Mouse (Mus musculus): ENCODE data around the gene Meis3. TPM values are rescaled to one million over a fixed set of nuclear protein-coding genes. Genes with fewer than 3 reads are reported as not detected.

Meis3 gene
- polyA plus RNA-seq, 1 experiment from 2014 or later, result 18.2 TPM

- H3K27me3 ChIP-seq (replicated peaks), result no peaks in the 10 kb centered on the region
- WGBS, result 79% methylated on average over 5 of the region's 5 CpGs
- no peak overlapping the region for H3K9ac ChIP-seq
- no peaks in the 10 kb centered on the region for H3K9me3 ChIP-seq (replicated peaks)
- H3K4me3 ChIP-seq, result no peak overlapping the region
- ATAC-seq (ENCODE audit: insufficient number of reproducible peaks, low FRiP score), result no peak
- peaks cover 59% of the 10 kb centered on the region for H3K36me3 ChIP-seq
- H3K4me2 ChIP-seq, result no peak overlapping the region
- H3K27ac ChIP-seq (ENCODE audit: poor library complexity, severe bottlenecking), result no peak overlapping the region
- H3K4me1 ChIP-seq (replicated peaks), result no peaks in the 10 kb centered on the region
These were observed 22.3 kb downstream of the Meis3 start for GRCm38 (mm10) chr7:16197166-16197565.

GRCm38 (mm10) chr7:16198540-16198939, 23.6 kb downstream of the Meis3 start:
- 77% methylated on average over 11 of the region's 11 CpGs for WGBS
- Histone ChIP-seq H3K4me1 (replicated peaks) (no peaks in the 10 kb centered on the region), H3K4me2 (no peak overlapping the region), H3K4me3 (no peak overlapping the region), H3K27me3 (replicated peaks) (no peaks in the 10 kb centered on the region), H3K9me3 (replicated peaks) (no peaks in the 10 kb centered on the region), H3K9ac (no peak overlapping the region), H3K36me3 (peaks cover 73% of the 10 kb centered on the region), H3K27ac (ENCODE audit: poor library complexity, severe bottlenecking) (no peak overlapping the region)
- no peak for ATAC-seq (ENCODE audit: insufficient number of reproducible peaks, low FRiP score)

GRCm38 (mm10) chr7:16201136-16201535, 26.2 kb downstream of the Meis3 start:
- Histone ChIP-seq H3K27me3 (replicated peaks) (no peaks in the 10 kb centered on the region), H3K4me1 (replicated peaks) (no peaks in the 10 kb centered on the region), H3K9ac (no peak overlapping the region), H3K36me3 (peaks cover 92% of the 10 kb centered on the region), H3K9me3 (replicated peaks) (no peaks in the 10 kb centered on the region), H3K4me3 (no peak overlapping the region), H3K27ac (ENCODE audit: poor library complexity, severe bottlenecking) (no peak overlapping the region), H3K4me2 (no peak overlapping the region)
- 77% methylated on average over 6 of the region's 6 CpGs for WGBS
- ATAC-seq (ENCODE audit: insufficient number of reproducible peaks, low FRiP score), result no peak

- ATAC-seq (ENCODE audit: insufficient number of reproducible peaks, low FRiP score), result no peak
- H3K9ac ChIP-seq, result no peak overlapping the region
- no peak overlapping the region for H3K4me3 ChIP-seq
- no peak overlapping the region for H3K4me2 ChIP-seq
- H3K4me1 ChIP-seq (replicated peaks), result no peaks in the 10 kb centered on the region
- no peaks in the 10 kb centered on the region for H3K9me3 ChIP-seq (replicated peaks)
- H3K36me3 ChIP-seq, result peaks cover 95% of the 10 kb centered on the region
- WGBS, result 80% methylated on average over 15 of the region's 15 CpGs
- no peak overlapping the region for H3K27ac ChIP-seq (ENCODE audit: poor library complexity, severe bottlenecking)
- no peaks in the 10 kb centered on the region for H3K27me3 ChIP-seq (replicated peaks)
These were observed 28.0 kb downstream of the Meis3 start for GRCm38 (mm10) chr7:16202756-16203504.

GRCm38 (mm10) chr7:16203505-16203903, 28.6 kb downstream of the Meis3 start:
- no peaks in the 10 kb centered on the region for H3K4me1 ChIP-seq (replicated peaks)

GRCm38 (mm10) chr7:16204791-16205190, 29.9 kb downstream of the Meis3 start:
- Histone ChIP-seq H3K36me3 (peaks cover 84% of the 10 kb centered on the region), H3K4me3 (no peak overlapping the region), H3K9ac (no peak overlapping the region), H3K4me1 (replicated peaks) (no peaks in the 10 kb centered on the region), H3K9me3 (replicated peaks) (no peaks in the 10 kb centered on the region), H3K4me2 (no peak overlapping the region), H3K27ac (ENCODE audit: poor library complexity, severe bottlenecking) (no peak overlapping the region), H3K27me3 (replicated peaks) (no peaks in the 10 kb centered on the region)
- WGBS, result 83% methylated on average over 9 of the region's 9 CpGs
- no peak for ATAC-seq (ENCODE audit: insufficient number of reproducible peaks, low FRiP score)

More at GRCm38 (mm10) chr7:16203505-16203903, 28.6 kb downstream of the Meis3 start:
- H3K9me3 ChIP-seq (replicated peaks), result no peaks in the 10 kb centered on the region
- H3K4me2 ChIP-seq, result no peak overlapping the region
- ATAC-seq (ENCODE audit: insufficient number of reproducible peaks, low FRiP score), result no peak
- H3K9ac ChIP-seq, result no peak overlapping the region
- no peak overlapping the region for H3K4me3 ChIP-seq
- 94% methylated on average over 13 of the region's 13 CpGs for WGBS
- no peaks in the 10 kb centered on the region for H3K27me3 ChIP-seq (replicated peaks)
- H3K36me3 ChIP-seq, result peaks cover 90% of the 10 kb centered on the region
- H3K27ac ChIP-seq (ENCODE audit: poor library complexity, severe bottlenecking), result no peak overlapping the region

GRCm38 (mm10) chr7:16207076-16207475, 32.2 kb downstream of the Meis3 start:
- no peak overlapping the region for H3K9ac ChIP-seq
- H3K36me3 ChIP-seq, result peaks cover 83% of the 10 kb centered on the region
- no peaks in the 10 kb centered on the region for H3K9me3 ChIP-seq (replicated peaks)
- H3K27me3 ChIP-seq (replicated peaks), result no peaks in the 10 kb centered on the region
- no peak for ATAC-seq (ENCODE audit: insufficient number of reproducible peaks, low FRiP score)
- no peaks in the 10 kb centered on the region for H3K4me1 ChIP-seq (replicated peaks)
- H3K4me2 ChIP-seq, result no peak overlapping the region
- 81% methylated on average over 7 of the region's 7 CpGs for WGBS
- no peak overlapping the region for H3K27ac ChIP-seq (ENCODE audit: poor library complexity, severe bottlenecking)
- H3K4me3 ChIP-seq, result no peak overlapping the region

GRCm38 (mm10) chr7:16207496-16207895, 32.6 kb downstream of the Meis3 start:
- 86% methylated on average over 10 of the region's 10 CpGs for WGBS
- Histone ChIP-seq H3K4me2 (no peak overlapping the region), H3K27ac (ENCODE audit: poor library complexity, severe bottlenecking) (no peak overlapping the region), H3K4me3 (no peak overlapping the region), H3K36me3 (peaks cover 82% of the 10 kb centered on the region), H3K27me3 (replicated peaks) (no peaks in the 10 kb centered on the region), H3K9ac (no peak overlapping the region), H3K9me3 (replicated peaks) (no peaks in the 10 kb centered on the region), H3K4me1 (replicated peaks) (no peaks in the 10 kb centered on the region)
- ATAC-seq (ENCODE audit: insufficient number of reproducible peaks, low FRiP score), result no peak

- Histone ChIP-seq H3K9ac (no peak overlapping the region), H3K9me3 (replicated peaks) (no peaks in the 10 kb centered on the region), H3K36me3 (peaks cover 82% of the 10 kb centered on the region), H3K27me3 (replicated peaks) (no peaks in the 10 kb centered on the region), H3K4me1 (replicated peaks) (no peaks in the 10 kb centered on the region), H3K27ac (ENCODE audit: poor library complexity, severe bottlenecking) (no peak overlapping the region), H3K4me3 (no peak overlapping the region), H3K4me2 (no peak overlapping the region)
- WGBS, result 85% methylated on average over 21 of the region's 21 CpGs
- no peak for ATAC-seq (ENCODE audit: insufficient number of reproducible peaks, low FRiP score)
These were observed 34.1 kb downstream of the Meis3 start for GRCm38 (mm10) chr7:16208781-16209665.

- ATAC-seq (ENCODE audit: insufficient number of reproducible peaks, low FRiP score), result no peak
- Histone ChIP-seq H3K4me1 (replicated peaks) (no peaks in the 10 kb centered on the region), H3K36me3 (peaks cover 82% of the 10 kb centered on the region), H3K4me2 (no peak overlapping the region), H3K27ac (ENCODE audit: poor library complexity, severe bottlenecking) (no peak overlapping the region), H3K4me3 (no peak overlapping the region), H3K9me3 (replicated peaks) (no peaks in the 10 kb centered on the region), H3K9ac (no peak overlapping the region), H3K27me3 (replicated peaks) (no peaks in the 10 kb centered on the region)
- WGBS, result 67% methylated on average over 12 of the region's 12 CpGs
These were observed 36.0 kb downstream of the Meis3 start for GRCm38 (mm10) chr7:16210862-16211365.

GRCm38 (mm10) chr7:16213196-16213595, 38.3 kb downstream of the Meis3 start:
- no peak overlapping the region for H3K4me2 ChIP-seq
- no peaks in the 10 kb centered on the region for H3K4me1 ChIP-seq (replicated peaks)
- no peaks in the 10 kb centered on the region for H3K9me3 ChIP-seq (replicated peaks)
- H3K36me3 ChIP-seq, result peaks cover 90% of the 10 kb centered on the region
- no peak overlapping the region for H3K4me3 ChIP-seq
- ATAC-seq (ENCODE audit: insufficient number of reproducible peaks, low FRiP score), result no peak
- 91% methylated on average over 6 of the region's 6 CpGs for WGBS
- H3K9ac ChIP-seq, result no peak overlapping the region
- no peaks in the 10 kb centered on the region for H3K27me3 ChIP-seq (replicated peaks)
- no peak overlapping the region for H3K27ac ChIP-seq (ENCODE audit: poor library complexity, severe bottlenecking)

Data from heart, embryonic 12.5 days (tissue).